8 mouse cellular contexts compared by ENCODE assay signal in the genomic region with DNA sequence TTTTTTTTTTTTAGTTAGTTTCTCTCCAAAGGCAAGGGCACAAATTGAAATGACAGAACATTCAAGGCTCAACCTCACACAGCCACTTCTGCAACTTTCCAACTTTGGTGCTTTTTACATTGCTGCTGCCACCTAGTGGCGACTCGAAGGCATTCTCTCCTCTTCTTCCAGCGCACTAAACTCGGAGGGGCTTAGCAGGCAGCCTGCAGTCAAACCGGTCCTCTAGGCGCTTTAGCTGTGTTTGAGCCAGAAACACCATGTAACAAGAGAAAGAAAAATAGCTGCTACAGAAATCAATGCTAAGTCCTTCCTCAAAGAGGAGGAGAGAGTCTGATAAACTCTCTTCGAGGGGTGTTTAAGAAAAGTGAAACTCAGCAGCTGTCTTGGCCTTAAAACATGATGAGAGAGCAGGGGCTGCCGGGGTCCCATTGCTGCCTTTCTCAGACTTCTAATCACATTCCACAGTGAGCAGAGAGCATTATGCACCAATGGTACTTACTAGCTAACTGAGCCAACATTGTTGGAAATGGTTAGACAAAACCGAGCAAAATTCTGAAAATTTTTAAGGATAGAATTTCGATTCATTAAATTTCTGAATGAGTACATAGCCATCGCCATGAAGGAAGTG.
A peak's percentile ranks its signal among the peaks of the same experiment; 100 is the strongest.
DNase-seq lines count a peak whose midpoint lies in the region; ATAC-seq lines count a peak whose summit lies in the region.

No protein-coding gene starts in this region.

- H3K4me1 ChIP-seq in limb, embryonic 11.5 days (ENCODE audit: control insufficient read depth, insufficient read depth, low read length) = no peaks in the 10 kb centered on the region
- no peaks in the 10 kb centered on the region for H3K4me1 ChIP-seq in neural tube, embryonic 12.5 days

- H3K27ac ChIP-seq in limb, embryonic 11.5 days (replicated peaks; ENCODE audit: low read depth, low read length) = no peak overlapping the region
- H3K27ac ChIP-seq in neural tube, embryonic 12.5 days = no peak overlapping the region

- no peak overlapping the region for H3K4me2 ChIP-seq in limb, embryonic 11.5 days (ENCODE audit: low read depth, severe bottlenecking)
- no peak overlapping the region for H3K4me2 ChIP-seq in neural tube, embryonic 12.5 days (replicated peaks)

- no peaks in the 10 kb centered on the region for H3K9me3 ChIP-seq in limb, embryonic 11.5 days (ENCODE audit: control insufficient read depth, low read length)
- no peaks in the 10 kb centered on the region for H3K9me3 ChIP-seq in neural tube, embryonic 12.5 days

- no peaks in the 10 kb centered on the region for H3K27me3 ChIP-seq in limb, embryonic 11.5 days (ENCODE audit: control insufficient read depth, insufficient read depth, low read length)
- no peaks in the 10 kb centered on the region for H3K27me3 ChIP-seq in neural tube, embryonic 12.5 days (replicated peaks)

- peak; percentile 71; the same call in 1 of the 2 replicates for ATAC-seq in limb, embryonic 11.5 days (ENCODE audit: insufficient number of reproducible peaks, low FRiP score, low TSS enrichment, low read depth)
- ATAC-seq in neural tube, embryonic 12.5 days (ENCODE audit: low FRiP score, low read depth) = peak; percentile 62

- WGBS in limb, embryonic 11.5 days = 38% methylated on average over 11 of the region's 11 CpGs
- 38% methylated on average over 11 of the region's 11 CpGs for WGBS in neural tube, embryonic 12.5 days

- no peak overlapping the region for H3K9ac ChIP-seq in limb, embryonic 11.5 days (ENCODE audit: low read length)
- H3K9ac ChIP-seq in neural tube, embryonic 12.5 days = no peak overlapping the region

- H3K4me3 ChIP-seq in limb, embryonic 11.5 days (ENCODE audit: low read depth, low read length) = no peak overlapping the region
- H3K4me3 ChIP-seq in neural tube, embryonic 12.5 days = no peak overlapping the region

- DNase-seq in thymus, postnatal 0 days (ENCODE audit: low spot score) = peak; percentile 18
- DNase-seq in thymus, postnatal 14 days = no peak
- DNase-seq in cerebellum, adult 9-11 months = peak; percentile 2
- peak; percentile 17 to 38 for DNase-seq in frontal cortex, postnatal 25 days (ENCODE audit: low spot score in 2 of 2)
- peak; percentile 0 to 17 for DNase-seq in kidney, adult 8-10 months
- DNase-seq in limb, embryonic 11.5 days (ENCODE audit: low spot score) = peak; percentile 80
- DNase-seq in yolk sac, embryonic 10.5 days (ENCODE audit: low spot score) = peak; percentile 17

- no peaks in the 10 kb centered on the region for H3K36me3 ChIP-seq in limb, embryonic 11.5 days (ENCODE audit: control insufficient read depth, insufficient read depth, low read length)
- H3K36me3 ChIP-seq in neural tube, embryonic 12.5 days = no peaks in the 10 kb centered on the region
